Mouse (Mus musculus): ENCODE results near the gene Lrp10.

DNA sequence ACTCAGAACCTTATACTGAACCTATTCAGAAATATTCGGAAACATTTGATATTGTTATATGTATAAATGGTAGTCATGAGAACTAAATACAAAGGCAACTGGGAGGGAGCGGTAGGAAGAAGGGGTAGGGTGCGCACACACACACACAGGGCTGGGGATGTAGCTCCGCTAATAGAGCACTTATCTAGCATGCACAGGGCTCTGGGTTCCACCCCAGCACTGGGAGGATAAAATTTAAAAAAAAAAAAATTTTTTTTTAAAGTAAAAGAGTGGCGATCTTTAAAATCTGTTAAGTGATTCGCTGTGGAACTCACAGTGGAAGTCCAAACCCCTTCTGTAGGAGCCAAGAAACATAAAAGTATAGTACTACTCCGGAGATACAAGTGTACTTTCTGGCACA, 22.0 kb downstream of the Lrp10 start:
- no peak for TF ChIP-seq POLR2A (IDR thresholded peaks at IDR 0.05; ENCODE audit: low read depth, low read length)
- TF ChIP-seq CTCF (IDR thresholded peaks at IDR 0.05; ENCODE audit: borderline replicate concordance, insufficient read depth, low read length) = no peak
